Mouse (Mus musculus) left cerebral cortex, adult 8-10 months (tissue): ENCODE results near the gene Kdelr3. TPM values are rescaled to one million over a fixed set of nuclear protein-coding genes. Genes with fewer than 3 reads are reported as not detected.

Source experiments
- DNase-seq, 2 experiments: peaks; one replicate each; pipeline ENCODE4 v3.0.0; 2022; ENCODE audit warnings: low spot score in 2 of 2
- total RNA-seq, 4 experiments: library from RNA; stranded (reverse); gene quantifications; 2 replicates each; pipeline ENCODE4 v1.2.4; 2022

Gene Kdelr3
- total RNA-seq, 4 experiments from 2014 or later: 0.26 to 0.62 (median 0.48) TPM

DNA sequence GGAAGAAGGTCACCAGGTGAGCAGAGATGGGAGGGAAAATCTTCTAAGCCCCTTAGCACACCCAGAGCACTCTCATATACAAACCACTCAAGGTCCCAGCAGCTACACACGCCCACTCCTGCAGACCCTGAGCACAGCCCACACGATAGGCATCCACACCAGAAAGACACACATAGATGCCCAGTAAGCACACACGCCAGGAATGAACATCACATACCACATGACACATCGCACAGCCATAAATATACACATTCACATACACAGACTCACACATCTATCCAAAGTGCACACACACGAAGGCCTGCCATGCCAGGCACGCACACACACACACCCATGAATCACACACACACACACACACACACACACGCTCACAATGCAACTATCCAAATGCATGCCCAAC is 5.8 kb upstream of the Kdelr3 start:
- no peak for DNase-seq

DNA sequence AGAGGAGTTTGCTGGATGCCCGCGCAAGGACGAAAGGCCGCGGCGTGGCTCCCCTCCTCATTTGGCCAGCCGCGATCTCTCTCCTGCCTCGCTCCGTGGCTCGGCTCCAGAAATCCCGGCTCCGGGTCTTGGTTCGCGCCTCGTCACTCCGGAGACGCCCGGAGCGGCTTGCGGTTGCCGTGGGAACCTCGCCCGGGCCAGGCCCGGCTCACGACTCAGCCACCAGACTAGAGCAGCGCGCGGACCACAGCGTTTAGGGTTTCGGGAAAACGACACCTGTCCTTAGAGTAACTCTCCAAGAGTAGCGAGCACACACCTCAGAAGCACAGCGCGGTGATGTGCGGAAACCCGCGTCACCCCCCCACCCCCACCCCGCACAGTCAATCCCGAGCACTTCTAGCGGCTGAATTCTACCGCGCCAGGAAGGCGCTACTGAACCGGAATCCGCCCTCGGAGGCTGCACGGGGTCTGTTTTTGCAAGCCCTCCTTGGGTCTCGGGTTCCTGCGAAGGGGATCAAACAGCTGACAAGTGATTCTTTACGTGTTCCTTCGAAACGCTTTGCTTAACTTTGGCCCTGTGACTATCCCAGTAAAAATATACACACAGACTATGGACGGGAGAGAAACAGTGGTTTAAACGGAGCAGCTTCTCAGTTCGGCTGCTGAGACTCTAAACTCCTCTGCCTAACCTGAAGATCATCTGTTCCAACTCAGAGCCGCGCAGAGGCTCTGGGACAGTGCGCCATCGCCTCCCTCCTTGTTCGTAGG is 4.5 kb upstream of the Kdelr3 start:
- peak; percentile 71 to 76 for DNase-seq

DNA sequence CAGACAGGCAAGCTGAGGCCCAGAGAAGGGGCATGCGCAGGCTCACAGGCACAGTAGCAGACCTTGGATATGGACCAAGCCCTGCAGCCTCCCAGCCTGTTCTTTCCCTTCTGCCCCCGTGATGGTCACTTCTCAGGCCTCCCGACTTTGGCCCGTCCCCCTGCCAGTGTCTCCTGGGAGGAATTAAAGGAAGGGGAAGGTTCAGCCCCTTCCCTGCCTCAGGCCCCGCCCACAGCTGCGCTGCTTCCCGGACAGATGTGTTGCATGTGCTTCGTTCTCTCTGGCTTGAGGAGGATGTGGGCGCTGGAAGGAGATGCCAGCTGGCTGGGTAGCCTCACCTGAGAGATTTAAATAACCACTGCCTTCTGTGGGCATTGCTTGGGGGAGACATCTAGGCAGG is 2.3 kb upstream of the Kdelr3 start:
- DNase-seq: no peak

DNA sequence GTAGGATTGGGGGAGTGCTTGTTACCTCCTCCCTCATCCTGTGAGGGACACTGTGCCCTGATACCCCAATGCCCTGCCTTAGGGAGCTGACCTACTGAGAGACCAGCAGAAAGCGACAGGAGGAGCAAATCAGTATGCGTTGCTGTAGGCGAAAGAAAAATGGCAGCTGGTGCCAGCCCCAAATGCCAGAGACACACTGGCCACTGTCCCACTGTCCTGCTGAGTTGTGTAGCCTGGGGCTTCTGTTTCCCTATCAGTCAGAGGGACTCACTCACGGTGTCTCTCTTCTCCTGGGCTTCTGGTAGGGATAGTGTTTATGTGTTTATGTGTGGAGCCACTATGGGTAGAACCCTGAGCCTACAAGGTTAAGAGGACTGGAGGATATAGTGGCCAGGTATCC is 1.5 kb downstream of the Kdelr3 start:
- DNase-seq: no peak

DNA sequence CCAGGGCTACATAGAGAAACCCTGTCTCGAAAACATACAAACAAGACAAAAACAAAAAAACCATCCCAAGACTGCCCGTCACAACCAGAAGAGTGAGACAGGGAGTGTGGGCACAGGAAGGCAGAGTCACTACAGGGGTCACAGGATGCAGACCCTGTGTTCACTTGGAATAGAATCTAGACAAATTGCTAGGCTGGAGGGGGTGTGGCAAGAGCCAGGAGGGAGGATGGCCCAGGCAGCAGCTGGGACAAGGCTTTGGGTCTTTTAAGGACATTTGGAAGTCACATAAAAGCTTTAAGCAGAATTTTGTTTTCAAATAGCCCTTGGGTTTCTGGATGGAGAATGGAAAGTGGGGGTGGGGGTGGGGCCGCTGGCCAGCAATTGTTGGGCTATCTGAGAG is 2.4 kb downstream of the Kdelr3 start:
- DNase-seq: no peak

DNA sequence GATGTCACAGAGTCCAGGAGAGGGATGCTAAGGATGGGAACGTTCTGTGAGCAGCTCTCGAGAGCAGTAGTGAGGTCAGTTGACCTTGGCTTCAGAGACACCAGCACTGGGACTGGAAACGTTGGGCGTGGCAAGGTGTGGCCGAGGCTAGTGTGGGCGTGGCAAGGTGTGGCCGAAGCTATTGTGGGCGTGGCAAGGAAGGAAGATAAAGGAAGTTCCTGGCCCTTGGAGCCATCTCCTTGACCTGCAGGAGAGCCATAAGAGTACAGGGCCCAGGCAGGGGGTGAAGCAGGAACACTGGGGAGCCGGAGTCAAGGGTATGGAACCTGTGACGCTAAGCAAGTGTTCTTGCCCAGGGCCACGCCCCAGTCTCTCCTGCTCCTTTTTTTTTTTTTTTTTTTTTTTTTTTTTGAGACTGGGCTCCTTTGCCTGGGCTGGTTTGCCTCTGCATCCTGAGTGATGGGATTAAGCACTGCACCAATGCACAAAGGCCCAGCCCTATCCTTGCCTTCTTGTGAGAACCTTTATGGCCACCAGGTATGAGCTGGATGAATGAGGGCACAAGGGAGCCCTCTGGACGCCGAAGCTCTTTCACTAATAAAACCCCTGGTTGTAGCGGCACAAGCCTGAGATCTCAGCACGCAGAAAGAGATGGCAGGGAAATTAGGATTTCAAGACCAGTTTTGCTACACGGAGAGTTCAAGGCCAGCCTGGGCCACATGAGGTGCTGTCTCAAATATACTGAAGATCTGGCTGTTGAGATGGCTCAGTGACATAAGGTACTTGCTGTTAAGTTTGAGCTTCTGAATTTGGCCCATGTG is 3.4 kb downstream of the Kdelr3 start:
- no peak for DNase-seq

DNA sequence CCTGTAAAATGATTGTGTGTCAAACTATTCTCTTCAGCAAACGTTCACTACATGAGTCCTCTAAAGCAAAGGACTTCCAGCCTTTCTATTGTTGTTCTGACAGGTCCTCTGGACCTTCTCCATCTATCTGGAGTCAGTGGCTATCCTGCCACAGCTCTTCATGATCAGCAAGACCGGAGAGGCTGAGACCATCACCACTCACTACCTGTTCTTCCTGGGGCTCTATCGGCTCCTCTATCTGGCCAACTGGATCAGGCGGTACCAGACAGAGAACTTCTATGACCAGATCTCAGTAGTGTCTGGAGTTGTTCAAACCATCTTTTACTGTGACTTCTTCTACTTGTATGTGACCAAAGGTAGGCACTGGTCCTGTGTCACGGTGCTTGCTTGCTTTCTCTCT is 9.4 kb downstream of the Kdelr3 start:
- DNase-seq: no peak

DNA sequence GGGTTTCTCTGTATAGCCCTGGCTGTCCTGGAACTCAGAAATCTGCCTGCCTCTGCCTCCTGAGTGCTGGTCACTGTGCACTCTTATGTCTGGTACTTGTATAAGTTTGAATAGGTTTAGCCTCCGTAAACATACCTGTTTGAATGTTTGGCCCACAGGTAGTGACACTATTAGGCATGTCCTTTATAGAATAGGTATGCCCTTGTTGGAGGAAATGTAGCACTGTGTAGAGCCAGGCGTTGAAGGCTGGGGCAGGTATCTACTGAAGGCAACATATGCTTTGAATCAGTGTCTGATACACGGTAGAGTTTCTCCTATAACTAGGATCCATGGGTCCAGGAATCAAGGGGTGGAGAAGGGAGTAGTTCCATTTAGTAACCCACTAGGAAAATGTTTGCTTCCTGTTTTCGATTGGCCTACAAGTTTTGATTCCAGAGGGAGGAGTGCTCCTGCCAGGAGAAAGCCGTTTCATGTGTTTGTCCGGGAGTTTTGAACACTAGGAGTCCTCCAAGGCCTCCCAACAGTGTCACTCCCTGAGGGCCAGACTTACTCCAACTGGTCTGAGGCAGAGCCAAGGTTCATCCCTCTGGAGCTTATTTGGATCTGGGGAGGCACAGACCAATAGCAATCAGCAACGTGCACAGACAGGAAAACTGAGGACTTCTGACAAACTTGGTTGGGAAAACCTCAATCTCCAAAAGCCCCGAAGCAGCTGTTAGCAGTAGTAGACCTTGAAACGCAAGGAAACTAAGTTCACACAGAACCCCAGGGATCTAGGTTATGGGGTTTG is 10.0 kb downstream of the Kdelr3 start:
- no peak for DNase-seq

DNA sequence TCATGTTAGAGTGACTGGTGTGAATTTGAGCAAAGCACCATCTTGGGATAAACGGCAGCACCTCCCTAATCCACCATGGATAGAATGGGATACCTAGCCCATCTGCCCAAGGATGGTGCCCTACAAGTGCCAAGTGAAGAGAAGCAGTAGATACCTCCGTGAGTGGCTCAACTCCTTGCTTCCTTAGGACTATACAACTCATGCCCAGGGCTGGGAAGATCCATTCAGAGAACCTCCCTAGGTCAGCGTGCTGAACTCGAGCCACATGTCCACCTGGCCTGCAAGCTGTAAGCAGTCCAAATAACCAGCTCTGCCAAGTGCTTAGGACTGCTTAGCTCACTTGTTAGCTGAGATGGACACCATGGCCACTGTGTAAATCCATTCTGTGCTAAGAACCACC is 11.0 kb downstream of the Kdelr3 start:
- no peak for DNase-seq

DNA sequence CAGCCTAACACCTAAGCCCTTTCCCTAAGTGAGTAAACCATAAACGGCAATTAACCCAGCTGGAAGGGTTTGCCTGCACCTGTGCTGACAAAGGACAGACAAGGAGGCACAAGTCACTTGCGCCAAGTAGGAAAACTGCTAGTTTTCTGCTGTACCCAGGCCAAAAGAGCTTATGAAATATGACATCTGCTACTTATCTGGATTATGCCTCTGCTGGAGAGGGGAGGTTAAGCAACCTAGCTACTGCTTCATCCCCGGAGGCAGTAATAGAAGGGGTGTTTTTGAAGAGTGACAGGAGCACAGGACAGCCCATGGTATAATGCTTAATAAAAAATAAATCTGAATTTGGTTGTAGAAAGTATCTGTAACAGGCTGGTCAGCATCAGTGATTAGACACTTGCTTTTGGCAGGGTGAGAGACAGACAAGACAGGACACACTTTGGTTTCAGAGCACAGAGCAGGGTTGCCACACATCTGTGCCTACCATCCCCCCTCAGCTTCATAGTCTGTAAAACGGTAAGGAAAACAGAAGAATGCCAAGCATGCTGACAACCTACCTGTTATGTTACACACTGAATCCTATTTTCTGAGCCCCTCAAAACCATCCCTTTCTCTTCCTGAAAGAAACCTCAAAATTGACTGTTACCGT is 11.9 kb downstream of the Kdelr3 start:
- DNase-seq: no peak

DNA sequence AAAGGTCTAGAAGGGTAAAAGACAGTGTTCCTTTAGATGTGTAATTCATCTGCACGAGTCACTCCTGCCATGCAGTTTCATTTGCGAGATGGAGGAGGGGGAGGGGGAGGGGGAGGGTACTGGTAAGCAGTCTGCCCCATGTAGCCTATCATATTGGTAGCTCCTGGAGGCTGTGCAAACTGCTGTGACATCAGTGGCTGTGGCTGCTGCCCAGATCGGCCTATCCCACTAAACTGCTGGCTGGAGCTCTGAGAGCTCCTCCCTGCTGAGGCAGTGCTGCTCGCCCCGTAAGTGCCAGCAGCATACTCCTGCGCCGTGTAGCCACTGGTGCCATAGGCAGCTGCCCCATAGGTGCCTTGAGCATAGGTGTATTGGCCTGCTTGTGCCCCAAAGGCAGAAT is 13.7 kb downstream of the Kdelr3 start:
- DNase-seq: no peak

DNA sequence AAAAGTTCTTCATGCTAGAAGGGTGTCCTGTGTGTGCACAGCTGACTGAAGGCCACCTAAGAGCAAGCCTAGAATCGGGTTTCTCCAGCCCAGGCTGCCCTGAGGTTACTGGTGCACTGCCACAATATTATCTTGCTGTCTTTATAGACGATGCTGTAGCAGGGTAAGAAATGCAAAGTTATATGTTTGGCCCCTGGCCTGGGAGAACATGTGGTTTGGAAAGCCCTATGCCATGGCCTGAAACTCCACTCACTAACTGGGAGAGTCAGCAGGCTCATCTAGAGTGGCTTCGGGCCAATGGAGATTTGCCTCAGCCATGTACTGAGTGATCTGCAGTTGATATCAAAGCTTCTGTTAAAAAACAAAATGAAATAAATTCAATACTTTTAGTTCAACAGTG is 17.6 kb downstream of the Kdelr3 start:
- no peak for DNase-seq

DNA sequence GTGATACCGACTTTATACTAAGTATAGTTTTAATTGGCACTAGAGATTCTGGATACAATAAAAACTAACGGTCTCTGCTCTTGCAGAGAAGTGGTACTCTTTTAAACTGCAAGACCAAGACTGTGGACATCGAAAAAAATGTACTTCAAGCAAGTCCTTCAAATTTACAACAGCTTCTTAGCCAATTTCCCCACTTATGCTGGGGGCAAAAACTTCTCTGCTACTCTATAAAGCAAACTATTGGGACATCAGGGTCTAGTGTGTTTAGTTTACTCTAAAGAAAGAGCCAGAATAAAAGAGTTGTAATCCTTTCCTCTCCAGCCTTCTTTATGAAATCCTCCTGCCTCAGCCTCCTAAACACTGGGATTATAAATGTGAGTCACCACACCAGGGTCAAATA is 27.8 kb downstream of the Kdelr3 start:
- no peak for DNase-seq

DNA sequence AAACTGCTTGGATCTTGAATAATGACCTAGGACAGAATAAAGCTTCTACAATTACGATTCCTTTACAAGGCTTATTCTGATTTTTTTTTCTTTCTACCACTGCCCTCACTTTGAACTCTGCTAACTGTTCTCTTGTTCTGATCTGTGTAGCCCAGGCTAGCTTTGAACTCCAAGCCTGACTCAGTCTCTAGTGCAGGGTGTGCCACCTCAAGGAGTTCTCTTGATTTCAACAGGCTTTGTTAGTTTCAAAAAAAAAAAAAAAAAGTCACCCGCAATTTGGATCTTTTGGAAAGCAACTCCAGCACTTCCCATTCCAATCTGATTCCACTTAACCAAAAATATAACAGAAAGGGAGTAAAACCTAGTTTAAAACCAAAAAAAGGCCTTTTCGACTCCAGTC is 29.3 kb downstream of the Kdelr3 start:
- no peak for DNase-seq

DNA sequence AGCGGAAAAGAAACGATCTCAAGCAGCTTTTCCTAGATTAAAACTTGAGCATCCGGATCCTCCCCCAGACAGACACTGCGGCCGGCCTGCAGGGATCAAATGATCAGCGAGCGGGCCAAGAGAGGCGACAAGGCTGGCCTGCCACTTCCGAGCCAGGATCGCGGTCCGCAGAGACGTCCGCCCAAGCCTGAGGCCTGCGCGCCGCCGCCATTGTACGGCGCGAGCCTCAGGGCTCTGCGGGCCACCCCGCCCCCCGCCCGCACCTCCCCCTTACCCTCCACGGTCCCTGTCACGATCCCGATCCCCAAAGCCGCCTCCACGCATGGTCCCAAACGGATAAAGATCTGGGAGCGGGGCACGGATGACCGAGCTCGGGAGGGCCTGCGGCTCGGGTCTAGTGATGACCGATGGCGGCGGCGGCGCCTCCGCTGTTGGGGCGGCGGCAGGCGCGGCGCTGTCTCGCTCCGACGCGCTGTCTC is 29.7 kb downstream of the Kdelr3 start:
- DNase-seq: no peak

DNA sequence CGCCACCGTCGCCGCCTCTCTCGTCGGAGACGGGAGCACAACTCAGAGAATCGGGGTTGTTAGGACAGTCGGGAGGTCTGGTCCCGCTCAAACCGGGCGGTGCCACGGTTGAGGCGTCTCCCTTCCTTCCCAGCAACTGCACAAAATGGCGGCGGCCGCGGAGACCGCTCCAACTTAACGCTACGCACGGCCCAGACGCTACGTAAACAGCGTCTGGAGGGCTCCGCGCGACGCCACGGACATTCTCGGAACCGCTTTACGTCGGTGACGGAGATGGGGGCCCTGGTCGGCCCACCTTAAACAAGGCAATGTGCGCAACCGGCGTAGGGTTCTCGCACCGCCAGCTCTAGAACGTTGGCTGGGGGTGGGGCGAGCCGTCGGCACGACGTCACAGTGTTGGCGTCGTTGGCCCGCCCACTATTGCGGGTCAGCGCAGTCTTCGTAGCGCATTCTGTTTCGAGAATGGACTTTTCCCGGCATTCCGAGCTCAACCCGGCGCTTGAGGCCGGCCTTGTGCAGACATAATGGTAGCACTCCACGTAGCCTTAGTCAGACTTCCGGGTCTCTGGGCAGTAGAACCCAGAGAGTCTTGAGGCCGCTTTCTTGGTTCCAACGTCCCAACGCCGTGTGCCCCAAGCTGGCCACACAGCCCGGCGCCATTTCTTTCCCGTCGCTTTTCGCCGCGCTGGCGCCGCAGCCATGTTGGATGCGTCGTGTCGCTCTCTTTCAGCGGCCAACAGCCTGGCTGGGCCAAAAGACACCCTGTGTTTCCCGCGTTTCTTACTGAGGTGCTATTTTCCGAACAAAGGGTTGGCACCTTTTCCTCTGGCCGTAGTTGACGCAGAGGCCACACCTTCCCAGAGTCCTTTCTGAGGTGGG is 30.4 kb downstream of the Kdelr3 start, which contains the start of gene Ddx17:
Ddx17 (minus strand) TSS at position 332 of the 879 bp plus-strand sequence.
- DNase-seq: peak; percentile 96 to 99

DNA sequence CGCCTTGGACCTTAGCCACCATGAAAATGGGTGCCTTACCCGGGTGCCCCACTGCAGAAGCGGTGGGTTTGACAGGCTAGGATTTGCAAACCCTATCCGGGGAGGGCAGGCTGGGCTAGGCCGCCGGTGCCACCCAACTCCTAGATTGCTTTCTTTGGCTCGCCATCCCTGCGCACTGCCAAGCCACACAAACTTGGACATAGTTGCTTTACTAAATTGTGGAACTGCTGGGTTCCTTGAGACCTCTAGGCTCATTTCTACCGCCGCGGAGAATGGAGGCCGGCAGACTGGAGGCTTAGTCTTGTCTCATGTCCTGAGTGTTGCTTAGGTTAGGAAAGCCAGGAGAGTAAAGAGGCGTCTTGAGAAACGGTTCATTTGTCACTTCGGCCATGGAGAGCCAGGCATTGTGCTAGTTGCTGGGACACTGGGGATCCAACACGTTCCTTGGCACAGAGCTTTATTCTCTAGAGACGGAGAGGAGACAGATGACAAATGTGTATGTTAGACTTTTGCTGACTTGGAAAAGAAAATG is 31.1 kb downstream of the Kdelr3 start:
- DNase-seq: no peak

DNA sequence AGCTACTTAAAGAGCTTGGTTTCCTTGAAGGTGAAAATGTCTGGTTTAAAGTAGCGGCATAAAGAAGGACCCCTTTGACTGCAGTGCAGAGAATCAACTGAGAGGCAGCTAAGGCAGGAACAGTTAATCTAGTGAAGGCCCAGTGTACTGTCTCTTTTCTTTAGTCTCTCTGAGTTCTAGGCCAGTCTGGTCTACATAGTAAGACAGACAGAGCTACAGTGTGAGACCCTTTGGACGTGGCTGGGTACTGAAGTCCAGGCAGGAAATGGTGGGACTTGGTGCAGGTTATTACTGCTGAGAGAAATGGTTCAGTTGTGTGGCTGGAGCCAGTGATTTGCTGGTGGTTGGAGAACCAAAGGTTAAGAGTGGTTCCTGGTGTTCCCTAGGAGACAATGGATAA is 32.0 kb downstream of the Kdelr3 start:
- no peak for DNase-seq

DNA sequence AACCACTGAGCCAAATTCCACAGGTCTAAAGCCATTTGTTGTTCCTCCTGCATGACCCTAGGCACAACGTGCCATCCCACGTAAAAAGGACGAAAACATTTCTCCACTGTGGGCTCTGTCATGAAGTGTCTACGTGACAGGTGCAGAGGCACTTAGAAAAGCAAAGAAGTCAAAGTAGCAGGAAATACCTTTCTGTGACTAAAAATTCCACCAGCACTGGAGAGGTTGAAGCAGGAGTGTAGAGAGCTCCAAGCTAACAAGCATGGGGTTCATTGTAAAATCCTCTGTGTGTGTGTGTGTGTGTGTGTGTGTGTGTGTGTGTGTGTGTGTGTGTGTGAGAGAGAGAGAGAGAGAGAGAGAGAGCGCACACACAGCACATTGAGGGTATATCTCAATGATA is 36.4 kb downstream of the Kdelr3 start:
- no peak for DNase-seq

DNA sequence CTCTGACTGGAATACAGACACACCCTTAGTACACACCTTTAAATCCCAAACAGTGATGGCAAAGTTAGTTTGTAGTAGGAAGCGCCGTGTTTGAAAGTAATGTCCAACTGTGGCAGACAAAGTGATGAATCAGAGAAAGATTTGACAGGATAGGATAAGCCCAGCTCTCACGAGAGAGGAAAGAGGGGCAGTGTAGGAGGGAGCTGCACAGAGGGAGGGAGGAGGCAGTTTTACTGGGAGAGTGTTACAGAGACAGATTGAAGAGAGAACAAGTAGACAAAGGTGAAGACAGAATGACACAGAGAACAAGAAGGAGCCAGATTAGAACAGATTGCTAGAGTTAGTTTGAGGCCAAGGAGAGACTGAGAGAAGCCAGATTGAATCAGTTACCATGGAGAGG is 43.4 kb downstream of the Kdelr3 start:
- no peak for DNase-seq
